10 mouse cellular contexts compared by ENCODE assay signal in the genomic region with DNA sequence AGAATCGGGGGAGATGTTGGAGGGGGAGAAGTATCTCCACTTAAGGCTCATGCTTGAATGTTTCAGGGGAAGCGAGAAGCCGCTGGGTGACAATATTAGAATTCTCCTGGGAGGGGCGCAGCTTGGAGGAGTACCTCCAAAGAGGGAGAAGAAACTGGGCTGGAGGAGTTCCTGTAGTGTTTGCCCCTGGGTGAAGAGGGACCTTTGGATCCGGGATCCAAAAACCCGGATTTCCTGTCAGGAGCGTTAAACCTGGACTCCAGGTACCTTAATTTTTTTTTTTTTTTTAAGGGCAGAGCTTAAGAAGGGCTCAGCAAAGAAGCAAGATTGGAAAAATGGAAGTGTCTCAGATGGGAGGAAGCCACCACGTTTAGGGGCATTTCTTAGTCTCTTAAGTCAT. TPM values are rescaled to one million over a fixed set of nuclear protein-coding genes. Genes with fewer than 3 reads are reported as not detected.
DNase-seq lines count a peak whose midpoint lies in the region; ATAC-seq and TF ChIP-seq lines count a peak whose summit lies in the region.
"Had no signal": no experiment of that assay in that cellular context is flagged by ENCODE, and none has a peak within 500 bp of the region (broad histone marks: within the 10 kb centered on the region; RNA-seq: fewer than 3 reads in every experiment).

No protein-coding gene starts in this region.

- no peak for DNase-seq in lung, adult 2 months
- DNase-seq in lung, postnatal 14 days: no peak
- peak; percentile 44 for DNase-seq in ZHBTc4 (ENCODE audit: low read depth, low spot score)
- no peak for DNase-seq in hindbrain, embryonic 14.5 days (ENCODE audit: low spot score)
- peak; percentile 45 for DNase-seq in naive thymus-derived CD4-positive, alpha-beta T cell, adult 2 months (ENCODE audit: low read depth)
- DNase-seq in adrenal gland, adult (ENCODE audit: inconsistent age in 2 of 2, low spot score in 1 of 2): no peak
- DNase-seq in gastrocnemius, postnatal 25 days: no peak
- no peak for DNase-seq in cerebellum, adult 11 months

- no peak overlapping the region for H3K27ac ChIP-seq in hindbrain, embryonic 14.5 days

- peak overlapping the region; percentile 84 for H3K4me2 ChIP-seq in hindbrain, embryonic 14.5 days (replicated peaks)

- H3K9ac ChIP-seq in hindbrain, embryonic 14.5 days: no peak overlapping the region

- H3K9me3 ChIP-seq in hindbrain, embryonic 14.5 days (ENCODE audit: control insufficient read depth, low read length): no peaks in the 10 kb centered on the region

- peaks cover 14% of the 10 kb centered on the region for H3K4me1 ChIP-seq in lung, adult 2 months (ENCODE audit: control insufficient read depth, insufficient read depth, low read length)
- H3K4me1 ChIP-seq in hindbrain, embryonic 14.5 days (replicated peaks; ENCODE audit: control insufficient read depth, insufficient read depth, low read length): peaks cover 15% of the 10 kb centered on the region

- no peak for ATAC-seq in hindbrain, embryonic 14.5 days (ENCODE audit: low FRiP score)

- TF ChIP-seq POLR2A in lung, adult 2 months (IDR thresholded peaks at IDR 0.05; ENCODE audit: borderline replicate concordance, extremely low read depth, low read depth, low read length): no peak

- H3K36me3 ChIP-seq in hindbrain, embryonic 14.5 days (replicated peaks; ENCODE audit: control insufficient read depth, insufficient read depth): no peaks in the 10 kb centered on the region

- WGBS in lung, adult 2 months: 4% methylated on average over 8 of the region's 8 CpGs
- 7% methylated on average over 8 of the region's 8 CpGs for WGBS in hindbrain, embryonic 14.5 days

- peak overlapping the region; percentile 51 for H3K4me3 ChIP-seq in lung, adult 2 months (replicated peaks; ENCODE audit: extremely low read depth, low read depth, low read length)
- H3K4me3 ChIP-seq in hindbrain, embryonic 14.5 days (replicated peaks; ENCODE audit: low read length): no peak overlapping the region; the same call in 1 of the 2 replicates

- TF ChIP-seq CTCF in lung, adult 2 months (IDR thresholded peaks at IDR 0.05; ENCODE audit: insufficient read depth, low read length): no peak

- H3K27me3 ChIP-seq in hindbrain, embryonic 14.5 days (ENCODE audit: control insufficient read depth, insufficient read depth, low read length): peaks cover 97% of the 10 kb centered on the region

RNA-seq across cellular contexts. Expression of gene Ltbp4, which starts 5.6 kb away (rescaled TPM):
- polyA plus RNA-seq in lung, adult 2 months (2012; rRNA removed): 496 and 612 TPM in 2 replicates
- 10.4 TPM in 2 replicates for polyA plus RNA-seq in hindbrain, embryonic 14.5 days (2014; fragmentation: Nextera tagmentation; extraction: Ambion mirVana)
- 10 to 100 TPM; 69.4 to 77.8 TPM for total RNA-seq in gastrocnemius, postnatal 25 days (2021)

RNA-seq across cellular contexts. Expression of gene Shkbp1, which starts 24.0 kb away (rescaled TPM):
- polyA plus RNA-seq in lung, adult 2 months (2012; rRNA removed): 76.4 and 85.1 TPM in 2 replicates
- polyA plus RNA-seq in hindbrain, embryonic 14.5 days (2014; fragmentation: Nextera tagmentation; extraction: Ambion mirVana): 30.6 and 34.6 TPM in 2 replicates
- 1 to 10 TPM in 1 of 2 experiments, under 1 TPM in 1; 1.00 to 3.1 TPM for total RNA-seq in gastrocnemius, postnatal 25 days (2021)

RNA-seq across cellular contexts. Expression of gene Gm20479, which starts 25.4 kb away (rescaled TPM):
- polyA plus RNA-seq in lung, adult 2 months (2012; rRNA removed): not detected in 2 replicates
- not detected in 2 replicates for polyA plus RNA-seq in hindbrain, embryonic 14.5 days (2014; fragmentation: Nextera tagmentation; extraction: Ambion mirVana)
- total RNA-seq in gastrocnemius, postnatal 25 days (2021): not detected
- total RNA-seq: megakaryocyte-erythroid progenitor cell, adult 5-6 weeks had no signal
- polyA plus RNA-seq: gonadal fat pad, adult 2 months had no signal

Comparison
In these comparisons a context has a peak if more than half of its experiments do, and no peak if none do; other contexts are left out.
1. DNase-seq: peak in ZHBTc4 (single experiment) and naive thymus-derived CD4-positive, alpha-beta T cell, adult 2 months (single experiment); none in lung, adult 2 months (single experiment), lung, postnatal 14 days (single experiment), hindbrain, embryonic 14.5 days (single experiment), adrenal gland, adult (0 of 2), gastrocnemius, postnatal 25 days (single experiment) and cerebellum, adult 11 months (single experiment).
2. RNA of gene Ltbp4, which starts 5.6 kb away (polyA plus RNA-seq): 496 to 612 TPM in lung, adult 2 months; 10.4 TPM in hindbrain, embryonic 14.5 days; every median in the first group is over 10 times any median in the second.